Mouse (Mus musculus): ENCODE data around the gene Ptpre. TPM values are rescaled to one million over a fixed set of nuclear protein-coding genes. Genes with fewer than 3 reads are reported as not detected.

Gene Ptpre
- polyA plus RNA-seq, 1 experiment from 2014 or later = 2.0 TPM

DNA sequence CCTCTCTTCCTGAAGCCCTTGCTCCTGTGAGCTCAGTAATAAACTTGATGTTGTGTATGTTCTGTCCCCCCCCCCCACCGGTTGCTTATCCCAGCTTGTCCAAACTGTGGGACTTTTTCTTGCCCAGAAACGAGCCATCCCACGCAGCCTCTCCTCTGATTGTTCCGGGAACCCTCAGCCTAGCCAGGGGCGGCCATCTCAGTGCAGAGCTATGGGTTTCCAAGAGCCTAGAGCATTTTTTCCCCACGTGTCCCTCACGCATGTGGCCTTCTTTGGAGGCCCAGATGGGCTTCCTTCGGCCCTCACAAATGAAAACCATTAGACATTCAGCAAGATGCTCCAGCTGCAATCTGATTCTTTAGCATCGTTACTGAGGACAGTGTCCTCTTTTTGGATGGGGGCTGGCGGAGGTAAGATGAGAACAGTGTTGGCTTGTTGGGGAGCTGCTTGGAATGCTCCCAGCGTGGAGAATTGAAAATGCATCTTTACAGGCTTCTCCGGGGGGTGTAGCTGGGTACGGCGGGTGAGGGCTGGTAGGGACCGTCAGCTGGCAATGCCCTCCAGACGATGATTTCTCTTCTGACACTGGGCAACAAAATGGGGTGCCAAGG lies 41.5 kb downstream of the Ptpre start:
- H3K27ac ChIP-seq (ENCODE audit: low read depth, low read length) = no peak overlapping the region
- no peak for ATAC-seq (ENCODE audit: low FRiP score, low TSS enrichment)
- H3K4me3 ChIP-seq (ENCODE audit: low read length) = no peak overlapping the region
- H3K4me1 ChIP-seq (ENCODE audit: control insufficient read depth, insufficient read depth, low read length) = no peaks in the 10 kb centered on the region
- no peaks in the 10 kb centered on the region for H3K9me3 ChIP-seq (ENCODE audit: control insufficient read depth, low read length)
- no peak overlapping the region for H3K9ac ChIP-seq (ENCODE audit: low read depth, low read length)
- H3K36me3 ChIP-seq (ENCODE audit: control insufficient read depth, insufficient read depth, low read length) = no peaks in the 10 kb centered on the region
- WGBS = 80% methylated on average over 16 of the region's 16 CpGs
- no peak overlapping the region for H3K4me2 ChIP-seq (replicated peaks; ENCODE audit: low read depth, low read length)
- H3K27me3 ChIP-seq (ENCODE audit: control insufficient read depth, insufficient read depth, low read length) = no peaks in the 10 kb centered on the region

DNA sequence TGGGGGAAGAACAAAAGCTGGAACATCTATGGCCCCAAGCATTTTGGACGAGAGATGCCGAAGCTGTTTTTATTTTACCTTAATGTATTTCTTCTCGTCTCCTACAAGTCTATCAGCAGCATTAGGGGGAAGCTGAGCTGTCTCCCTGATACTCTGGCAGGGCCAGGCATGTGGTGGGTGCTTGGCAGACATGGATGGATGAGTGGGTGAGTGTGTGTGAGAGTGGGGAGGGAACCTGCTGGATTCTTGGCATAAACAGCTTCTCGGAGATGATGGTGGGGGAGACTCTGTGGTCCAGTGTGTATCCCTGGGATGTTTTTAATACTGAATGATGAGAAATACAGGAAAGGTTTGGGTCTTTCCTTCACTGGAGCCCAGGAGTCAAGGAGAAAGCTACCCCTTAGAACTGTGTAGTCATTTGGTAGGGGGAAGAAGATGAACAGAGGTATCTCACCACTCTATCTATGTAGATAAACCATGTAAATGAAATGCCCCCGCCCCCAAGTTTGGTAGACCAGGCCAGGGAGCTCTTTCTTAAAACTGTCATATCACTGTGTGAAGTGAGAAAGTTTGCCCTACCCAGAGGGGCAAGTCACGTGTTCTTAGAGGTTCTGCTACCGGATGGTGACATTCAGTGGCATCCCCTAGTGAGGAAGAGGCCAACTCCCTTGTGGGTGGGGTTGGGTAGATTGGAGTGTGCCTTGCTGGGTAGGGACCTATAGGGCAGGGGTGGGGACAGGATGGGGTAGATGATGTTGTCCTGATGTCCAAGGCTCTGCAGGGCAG lies 43.2 kb downstream of the Ptpre start:
- Histone ChIP-seq H3K9me3 (ENCODE audit: control insufficient read depth, low read length) (no peaks in the 10 kb centered on the region), H3K4me2 (replicated peaks; ENCODE audit: low read depth, low read length) (no peak overlapping the region), H3K4me1 (ENCODE audit: control insufficient read depth, insufficient read depth, low read length) (no peaks in the 10 kb centered on the region), H3K27me3 (ENCODE audit: control insufficient read depth, insufficient read depth, low read length) (no peaks in the 10 kb centered on the region), H3K9ac (ENCODE audit: low read depth, low read length) (no peak overlapping the region), H3K36me3 (ENCODE audit: control insufficient read depth, insufficient read depth, low read length) (no peaks in the 10 kb centered on the region), H3K4me3 (ENCODE audit: low read length) (no peak overlapping the region), H3K27ac (ENCODE audit: low read depth, low read length) (no peak overlapping the region)
- no peak for ATAC-seq (ENCODE audit: low FRiP score, low TSS enrichment)
- WGBS = 83% methylated on average over 7 of the region's 7 CpGs

DNA sequence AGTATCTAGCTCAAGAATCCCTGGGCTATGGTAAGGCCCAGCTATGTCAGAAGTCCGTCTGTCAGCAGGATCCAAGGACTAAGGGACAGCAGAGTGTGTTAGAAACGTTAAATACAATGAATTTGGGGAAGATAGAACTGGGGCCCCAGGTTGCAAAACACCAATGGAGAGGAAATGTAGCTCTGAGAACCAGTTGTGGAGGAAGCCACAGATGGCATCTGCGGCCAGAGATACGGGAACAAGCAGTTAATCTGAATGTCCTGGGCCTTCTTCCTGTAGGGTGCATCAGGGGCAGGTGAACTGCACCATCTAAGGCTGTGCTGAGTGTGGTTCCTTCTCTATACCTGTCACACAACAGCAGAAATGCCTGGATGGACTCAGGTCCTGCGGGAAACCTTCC lies 43.8 kb downstream of the Ptpre start:
- Histone ChIP-seq H3K4me1 (ENCODE audit: control insufficient read depth, insufficient read depth, low read length) (no peaks in the 10 kb centered on the region), H3K27me3 (ENCODE audit: control insufficient read depth, insufficient read depth, low read length) (no peaks in the 10 kb centered on the region), H3K9ac (ENCODE audit: low read depth, low read length) (no peak overlapping the region), H3K4me3 (ENCODE audit: low read length) (no peak overlapping the region), H3K36me3 (ENCODE audit: control insufficient read depth, insufficient read depth, low read length) (no peaks in the 10 kb centered on the region), H3K9me3 (ENCODE audit: control insufficient read depth, low read length) (no peaks in the 10 kb centered on the region), H3K27ac (ENCODE audit: low read depth, low read length) (no peak overlapping the region), H3K4me2 (replicated peaks; ENCODE audit: low read depth, low read length) (no peak overlapping the region)
- 76% methylated on average over 5 of the region's 5 CpGs for WGBS
- ATAC-seq (ENCODE audit: low FRiP score, low TSS enrichment) = no peak

GRCm38 (mm10) chr7:135585125-135585687 lies 47.9 kb downstream of the Ptpre start:
- Histone ChIP-seq H3K36me3 (ENCODE audit: control insufficient read depth, insufficient read depth, low read length) (no peaks in the 10 kb centered on the region), H3K4me2 (replicated peaks; ENCODE audit: low read depth, low read length) (no peak overlapping the region), H3K4me3 (ENCODE audit: low read length) (no peak overlapping the region), H3K27ac (ENCODE audit: low read depth, low read length) (no peak overlapping the region), H3K27me3 (ENCODE audit: control insufficient read depth, insufficient read depth, low read length) (no peaks in the 10 kb centered on the region), H3K4me1 (ENCODE audit: control insufficient read depth, insufficient read depth, low read length) (no peaks in the 10 kb centered on the region), H3K9ac (ENCODE audit: low read depth, low read length) (no peak overlapping the region), H3K9me3 (ENCODE audit: control insufficient read depth, low read length) (no peaks in the 10 kb centered on the region)
- WGBS = 84% methylated on average over 1 of the region's 1 CpGs
- ATAC-seq (ENCODE audit: low FRiP score, low TSS enrichment) = no peak

GRCm38 (mm10) chr7:135586402-135586801 lies 49.1 kb downstream of the Ptpre start:
- 34% methylated on average over 4 of the region's 4 CpGs for WGBS
- no peaks in the 10 kb centered on the region for H3K27me3 ChIP-seq (ENCODE audit: control insufficient read depth, insufficient read depth, low read length)
- no peaks in the 10 kb centered on the region for H3K9me3 ChIP-seq (ENCODE audit: control insufficient read depth, low read length)
- H3K36me3 ChIP-seq (ENCODE audit: control insufficient read depth, insufficient read depth, low read length) = no peaks in the 10 kb centered on the region
- H3K4me3 ChIP-seq (ENCODE audit: low read length) = no peak overlapping the region
- no peaks in the 10 kb centered on the region for H3K4me1 ChIP-seq (ENCODE audit: control insufficient read depth, insufficient read depth, low read length)
- no peak for ATAC-seq (ENCODE audit: low FRiP score, low TSS enrichment)
- no peak overlapping the region for H3K4me2 ChIP-seq (replicated peaks; ENCODE audit: low read depth, low read length)
- H3K9ac ChIP-seq (ENCODE audit: low read depth, low read length) = no peak overlapping the region
- H3K27ac ChIP-seq (ENCODE audit: low read depth, low read length) = no peak overlapping the region

- 58% methylated on average over 2 of the region's 2 CpGs for WGBS
- ATAC-seq (ENCODE audit: low FRiP score, low TSS enrichment) = no peak
- no peak overlapping the region for H3K4me2 ChIP-seq (replicated peaks; ENCODE audit: low read depth, low read length)
Observed at GRCm38 (mm10) chr7:135587821-135588575, 50.7 kb downstream of the Ptpre start.

GRCm38 (mm10) chr7:135588620-135589309 lies 51.5 kb downstream of the Ptpre start:
- no peak overlapping the region for H3K27ac ChIP-seq (ENCODE audit: low read depth, low read length)
- H3K27me3 ChIP-seq (ENCODE audit: control insufficient read depth, insufficient read depth, low read length) = no peaks in the 10 kb centered on the region
- no peak overlapping the region for H3K9ac ChIP-seq (ENCODE audit: low read depth, low read length)
- 70% methylated on average over 8 of the region's 8 CpGs for WGBS
- no peak overlapping the region for H3K4me3 ChIP-seq (ENCODE audit: low read length)
- no peak for ATAC-seq (ENCODE audit: low FRiP score, low TSS enrichment)
- H3K4me2 ChIP-seq (replicated peaks; ENCODE audit: low read depth, low read length) = no peak overlapping the region
- H3K36me3 ChIP-seq (ENCODE audit: control insufficient read depth, insufficient read depth, low read length) = no peaks in the 10 kb centered on the region
- H3K4me1 ChIP-seq (ENCODE audit: control insufficient read depth, insufficient read depth, low read length) = no peaks in the 10 kb centered on the region
- H3K9me3 ChIP-seq (ENCODE audit: control insufficient read depth, low read length) = no peaks in the 10 kb centered on the region

More at GRCm38 (mm10) chr7:135587821-135588575, 50.7 kb downstream of the Ptpre start:
- Histone ChIP-seq H3K4me3 (ENCODE audit: low read length) (no peak overlapping the region), H3K27me3 (ENCODE audit: control insufficient read depth, insufficient read depth, low read length) (no peaks in the 10 kb centered on the region), H3K27ac (ENCODE audit: low read depth, low read length) (no peak overlapping the region), H3K9ac (ENCODE audit: low read depth, low read length) (no peak overlapping the region), H3K9me3 (ENCODE audit: control insufficient read depth, low read length) (no peaks in the 10 kb centered on the region), H3K4me1 (ENCODE audit: control insufficient read depth, insufficient read depth, low read length) (no peaks in the 10 kb centered on the region), H3K36me3 (ENCODE audit: control insufficient read depth, insufficient read depth, low read length) (no peaks in the 10 kb centered on the region)

GRCm38 (mm10) chr7:135591461-135591860 lies 54.2 kb downstream of the Ptpre start:
- no peaks in the 10 kb centered on the region for H3K4me1 ChIP-seq (ENCODE audit: control insufficient read depth, insufficient read depth, low read length)
- no peak overlapping the region for H3K4me2 ChIP-seq (replicated peaks; ENCODE audit: low read depth, low read length)
- no peaks in the 10 kb centered on the region for H3K9me3 ChIP-seq (ENCODE audit: control insufficient read depth, low read length)
- no peak overlapping the region for H3K9ac ChIP-seq (ENCODE audit: low read depth, low read length)
- no peak overlapping the region for H3K4me3 ChIP-seq (ENCODE audit: low read length)
- H3K27ac ChIP-seq (ENCODE audit: low read depth, low read length) = no peak overlapping the region
- H3K27me3 ChIP-seq (ENCODE audit: control insufficient read depth, insufficient read depth, low read length) = no peaks in the 10 kb centered on the region
- ATAC-seq (ENCODE audit: low FRiP score, low TSS enrichment) = no peak
- WGBS = 78% methylated on average over 2 of the region's 2 CpGs
- H3K36me3 ChIP-seq (ENCODE audit: control insufficient read depth, insufficient read depth, low read length) = no peaks in the 10 kb centered on the region
